Mouse (Mus musculus) ES-E14 (cell line): ENCODE measurements around the gene Birc5. TPM values are rescaled to one million over a fixed set of nuclear protein-coding genes. Genes with fewer than 3 reads are reported as not detected.
A peak's percentile ranks its signal among the peaks of the same experiment; 100 is the strongest.

Experiments
- DNase-seq: peaks from one replicate; pipeline ENCODE4 v3.0.0-alpha.2; 2013; ENCODE audit warnings: low read depth, low spot score
- H3K27ac ChIP-seq: 2 replicates; pipeline ENCODE4 v1.5.1; 2012; ENCODE audit warnings: low read depth, mild to moderate bottlenecking, low read length, moderate library complexity, mixed read lengths; ENCODE audit not compliant: poor library complexity, insufficient read depth, severe bottlenecking
- H3K36me3 ChIP-seq: 2 replicates; pipeline ENCODE4 v1.6.1; 2012; ENCODE audit warnings: mild to moderate bottlenecking, low read length, moderate library complexity, mixed read lengths; ENCODE audit not compliant: control insufficient read depth, poor library complexity, insufficient read depth, severe bottlenecking
- H3K4me1 ChIP-seq, 2 experiments: fragments of 150-350 bp in 1 of 2; sonication (generic) in 1 of 2; 2 replicates each; pipeline ENCODE4 v1.6.1; 2012; ENCODE audit warnings: low read length in 2 of 2, mild to moderate bottlenecking in 1 of 2, mixed read lengths in 1 of 2; ENCODE audit not compliant: control insufficient read depth in 2 of 2, insufficient read depth in 2 of 2, poor library complexity in 1 of 2
- H3K4me3 ChIP-seq, 2 experiments: fragments of 150-350 bp in 1 of 2; sonication (generic) in 1 of 2; 2 replicates each; pipeline ENCODE4 v1.5.1; 2012; ENCODE audit warnings: low read length in 2 of 2, low read depth in 1 of 2, mild to moderate bottlenecking in 1 of 2, mixed read lengths in 1 of 2; ENCODE audit not compliant: insufficient read depth in 1 of 2, poor library complexity in 1 of 2, severe bottlenecking in 1 of 2
- H3K9ac ChIP-seq: 2 replicates; pipeline ENCODE4 v1.6.1; 2012; ENCODE audit warnings: low read depth, mild to moderate bottlenecking, low read length, mixed read lengths; ENCODE audit not compliant: poor library complexity, insufficient read depth, severe bottlenecking
- H3K9me3 ChIP-seq: fragments of 150-350 bp; sonication (generic); 2 replicates; pipeline ENCODE4 v1.6.1; 2012; ENCODE audit warnings: low read depth, mild to moderate bottlenecking, low read length; ENCODE audit not compliant: control insufficient read depth, insufficient read depth
- CHD2 ChIP-seq: IDR thresholded peaks from 2 replicates; pipeline ENCODE4 v1.6.1; 2014; ENCODE audit warnings: mild to moderate bottlenecking, low read depth, low read length, inconsistent platforms
- HCFC1 ChIP-seq: IDR thresholded peaks from 2 replicates; pipeline ENCODE4 v1.6.1; 2012; ENCODE audit warnings: low read length, inconsistent platforms, borderline replicate concordance; ENCODE audit not compliant: insufficient read depth
- MAFK ChIP-seq: IDR thresholded peaks from 2 replicates; pipeline ENCODE4 v1.6.1; 2014; ENCODE audit warnings: mild to moderate bottlenecking, low read depth, low read length, inconsistent platforms; ENCODE audit not compliant: insufficient read depth
- ZC3H11A ChIP-seq: IDR thresholded peaks from 2 replicates; pipeline ENCODE4 v1.6.1; 2012; ENCODE audit warnings: low read depth, mild to moderate bottlenecking, inconsistent platforms, low read length, borderline replicate concordance
- ZNF384 ChIP-seq: IDR thresholded peaks from 2 replicates; pipeline ENCODE4 v1.6.1; 2012; ENCODE audit warnings: low read depth, low read length, inconsistent platforms
- in situ Hi-C, 2 experiments: fragments of 600-800 bp; cut with MboI; formaldehyde crosslinking; loops; one replicate each; pipeline ENCODE4 v1.15.1; 2025; ENCODE audit warnings: low sequenced_read_pairs in 2 of 2, inconsistent platforms in 1 of 2; ENCODE audit not compliant: unreplicated experiment in 2 of 2
- total RNA-seq: library from RNA; depleted of rRNA; stranded (reverse); fragments of 300-350 nt; gene quantifications from 2 replicates; pipeline ENCODE4 v1.2.3, GENCODE M21; 2012

Gene Birc5
- total RNA-seq, 1 experiment = 166 TPM

DNA sequence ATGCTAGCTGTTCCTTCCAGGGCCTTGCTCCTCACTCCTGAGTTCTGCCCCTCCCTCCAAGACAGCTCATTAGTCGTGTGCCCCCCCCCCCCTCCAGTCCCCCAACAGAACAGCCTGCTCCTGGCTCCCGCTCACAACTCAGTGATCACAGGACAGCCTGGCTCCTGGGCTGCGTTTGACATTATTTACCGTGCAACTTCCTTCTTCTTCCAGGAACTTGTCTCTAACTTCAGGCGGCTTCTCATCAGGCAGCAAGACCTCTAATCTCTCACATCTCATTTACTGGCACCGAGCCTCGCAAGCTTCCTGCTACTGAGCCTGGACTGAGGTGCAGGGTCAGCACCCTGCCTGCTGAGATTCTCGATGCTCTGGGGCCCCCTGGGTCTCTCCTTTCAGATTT lies 32.7 kb downstream of the Birc5 start:
- in situ Hi-C loops = no loop called here
- Histone ChIP-seq H3K27ac (no peak overlapping the region), H3K4me3 (no peak overlapping the region), H3K9ac (no peak overlapping the region), H3K36me3 (no peaks in the 10 kb centered on the region), H3K9me3 (no peaks in the 10 kb centered on the region), H3K4me1 (peaks cover 15 to 38% of the 10 kb centered on the region in 2 experiments)
- DNase-seq = no peak
- no peak for TF ChIP-seq ZNF384
- no peak for TF ChIP-seq MAFK
- TF ChIP-seq HCFC1 = no peak
- no peak for TF ChIP-seq CHD2
- no peak for TF ChIP-seq ZC3H11A

DNA sequence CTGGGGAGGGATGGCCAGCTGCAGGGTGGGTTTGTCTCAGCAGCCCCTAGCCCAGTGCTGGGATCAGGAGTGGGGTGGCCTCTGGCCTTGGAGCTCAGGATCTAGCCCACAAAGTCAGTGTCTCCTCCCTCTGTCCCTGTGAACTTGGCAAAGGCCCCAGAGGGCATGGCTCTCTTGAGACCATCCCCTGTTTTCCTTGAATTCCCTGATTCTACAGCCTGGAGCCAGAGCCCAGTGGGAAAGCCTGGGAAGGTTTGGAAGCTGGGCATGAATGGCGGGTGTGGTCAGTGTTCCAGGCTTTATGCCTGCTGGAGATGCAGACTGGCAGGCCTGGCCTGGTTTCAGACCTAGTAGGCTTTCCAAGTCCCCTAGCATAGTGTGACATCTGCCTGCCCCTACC lies 33.2 kb downstream of the Birc5 start:
- no peaks in the 10 kb centered on the region for H3K36me3 ChIP-seq
- H3K9me3 ChIP-seq = no peaks in the 10 kb centered on the region
- H3K4me1 ChIP-seq = peaks cover 15 to 38% of the 10 kb centered on the region in 2 experiments
- H3K4me3 ChIP-seq = no peak overlapping the region
- in situ Hi-C loops = no loop called here
- no peak overlapping the region for H3K27ac ChIP-seq
- H3K9ac ChIP-seq = no peak overlapping the region
- DNase-seq = no peak
- no peak for TF ChIP-seq ZNF384
- no peak for TF ChIP-seq ZC3H11A
- no peak for TF ChIP-seq HCFC1
- TF ChIP-seq MAFK = no peak
- TF ChIP-seq CHD2 = no peak

DNA sequence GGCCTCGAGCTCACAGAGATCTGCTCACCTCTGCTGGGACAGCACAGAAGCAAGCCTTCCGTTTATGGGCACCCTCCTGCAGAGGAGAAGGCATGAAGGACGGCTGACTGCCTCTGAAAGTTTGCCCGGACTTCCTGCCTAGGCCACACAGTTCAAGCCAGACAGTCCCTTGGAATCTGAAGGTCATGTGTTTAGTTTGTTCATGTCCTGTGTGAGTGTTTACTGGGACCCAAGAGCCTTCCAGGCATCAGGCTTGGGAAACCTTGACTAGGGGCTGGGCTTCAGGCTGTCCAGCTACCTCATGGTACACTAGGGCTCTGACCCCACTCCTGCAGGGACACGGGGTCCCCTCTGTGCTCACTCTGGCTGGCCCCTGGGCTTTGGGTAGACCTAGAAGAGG lies 36.9 kb downstream of the Birc5 start:
- in situ Hi-C loops = no loop called here
- Histone ChIP-seq H3K4me1 (peaks cover 11 to 32% of the 10 kb centered on the region in 2 experiments), H3K27ac (no peak overlapping the region), H3K4me3 (no peak overlapping the region), H3K9me3 (no peaks in the 10 kb centered on the region), H3K9ac (no peak overlapping the region), H3K36me3 (no peaks in the 10 kb centered on the region)
- no peak for TF ChIP-seq HCFC1
- DNase-seq = no peak

DNA sequence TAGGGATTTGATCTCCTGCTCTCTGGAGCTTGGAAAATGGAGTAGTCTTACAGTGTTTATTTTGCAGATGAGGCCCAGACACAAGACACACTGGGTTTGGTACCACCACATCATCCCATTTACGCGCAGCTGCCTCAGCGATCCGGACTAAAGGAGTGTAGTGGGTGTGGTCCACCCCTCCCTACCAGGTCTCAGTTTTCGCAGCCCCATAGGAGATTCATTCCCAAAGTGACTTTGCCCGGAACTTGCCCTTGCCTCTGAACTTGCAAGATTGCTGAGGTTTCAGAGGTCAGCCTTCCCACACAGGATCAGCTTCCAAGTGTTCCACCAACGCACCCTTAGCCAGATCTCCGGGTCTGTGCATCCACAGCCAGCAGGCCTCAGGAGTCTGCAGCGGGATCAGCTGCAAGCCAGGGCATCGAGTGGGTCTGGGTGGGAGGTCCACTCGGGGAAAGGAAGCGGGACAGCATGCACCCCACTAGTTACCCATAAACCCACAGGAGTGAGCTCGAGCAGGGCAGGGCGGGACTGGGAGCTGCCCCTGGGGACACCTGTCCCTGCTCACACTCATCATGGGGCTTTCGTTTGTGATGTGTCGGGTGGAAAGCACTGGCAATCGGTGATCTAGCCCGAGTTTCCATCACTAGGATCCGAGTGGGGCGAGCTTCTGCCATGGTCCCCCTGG lies 39.3 kb downstream of the Birc5 start:
- in situ Hi-C loops = no loop called here
- Histone ChIP-seq H3K4me3 (peak overlapping the region; percentile 27 to 55), H3K9ac (peak overlapping the region; percentile 71), H3K27ac (peak overlapping the region; percentile 95), H3K9me3 (no peaks in the 10 kb centered on the region), H3K4me1 (peaks cover 10 to 21% of the 10 kb centered on the region in 2 experiments; a peak in 3 of 4 replicates), H3K36me3 (no peaks in the 10 kb centered on the region)
- DNase-seq = no peak
- no peak for TF ChIP-seq CHD2
- TF ChIP-seq HCFC1 = no peak
- no peak for TF ChIP-seq MAFK
- TF ChIP-seq ZC3H11A = no peak
- TF ChIP-seq ZNF384 = no peak
